Mouse (Mus musculus) neural tube, embryonic 11.5 days (tissue): ENCODE data around the gene Slc26a9. TPM values are rescaled to one million over a fixed set of nuclear protein-coding genes. Genes with fewer than 3 reads are reported as not detected.
"Not testable (repeated sequence)": the region's sequence is repeated elsewhere in the genome, so short reads cannot be mapped to it uniquely, and the experiment has no call there.

Experiments
- ATAC-seq: fragments of 200-750 bp; cut with Nextera tagmentation; 2 replicates; pipeline ENCODE4 v1.8.0; 2017; ENCODE audit warnings: moderate number of reproducible peaks, mild to moderate bottlenecking, moderate TSS enrichment, moderate library complexity; ENCODE audit not compliant: insufficient read depth, low FRiP score, low TSS enrichment
- DNase-seq: peaks from one replicate; pipeline ENCODE4 v3.0.0-alpha.2; 2015; ENCODE audit warnings: low spot score
- H3K27ac ChIP-seq: fragments of 300-500 bp; sonication (generic); 2 replicates; pipeline ENCODE4 v1.5.1; 2014; ENCODE audit warnings: low read depth, mild to moderate bottlenecking, low read length
- H3K27me3 ChIP-seq: fragments of 300-500 bp; sonication (generic); 2 replicates; pipeline ENCODE4 v1.6.1; 2014; ENCODE audit warnings: mild to moderate bottlenecking, low read length, mixed read lengths; ENCODE audit not compliant: control insufficient read depth, insufficient read depth
- H3K36me3 ChIP-seq: fragments of 300-500 bp; sonication (generic); 2 replicates; pipeline ENCODE4 v1.6.1; 2014; ENCODE audit warnings: mild to moderate bottlenecking, low read length, moderate library complexity, mixed read lengths; ENCODE audit not compliant: control insufficient read depth, insufficient read depth
- H3K4me1 ChIP-seq: fragments of 300-500 bp; sonication (generic); 2 replicates; pipeline ENCODE4 v1.6.1; 2014; ENCODE audit warnings: low read length, mixed read lengths; ENCODE audit not compliant: control insufficient read depth, insufficient read depth
- H3K4me2 ChIP-seq: fragments of 300-500 bp; sonication (generic); 2 replicates; pipeline ENCODE4 v1.6.1; 2014; ENCODE audit warnings: low read depth, mild to moderate bottlenecking, moderate library complexity
- H3K4me3 ChIP-seq: fragments of 300-500 bp; sonication (generic); 2 replicates; pipeline ENCODE4 v1.5.1; 2014; ENCODE audit warnings: low read depth, low read length
- H3K9ac ChIP-seq: fragments of 300-500 bp; sonication (generic); 2 replicates; pipeline ENCODE4 v1.6.1; 2014; ENCODE audit warnings: mild to moderate bottlenecking, low read length
- H3K9me3 ChIP-seq: fragments of 300-500 bp; sonication (generic); 2 replicates; pipeline ENCODE4 v1.6.1; 2016; ENCODE audit warnings: low read length; ENCODE audit not compliant: control insufficient read depth
- WGBS: fragments of 180-500 bp; shearing (Covaris S2); extraction: QIAGEN DNeasy Blood & Tissue Kit; methylation state at CpG from one replicate; pipeline ENCODE4 v1.1.7; 2014; 5-methylcytosine and 5-hydroxymethylcytosine counted together
- polyA plus RNA-seq: library from polyadenylated mRNA; unstranded; fragments of >200 nt; fragmentation: Nextera tagmentation; extraction: Ambion mirVana; gene quantifications from 2 replicates; pipeline ENCODE4 v1.2.1, GENCODE M21; 2014

Slc26a9 gene
- polyA plus RNA-seq, 1 experiment from 2014 or later, result not detected

DNA sequence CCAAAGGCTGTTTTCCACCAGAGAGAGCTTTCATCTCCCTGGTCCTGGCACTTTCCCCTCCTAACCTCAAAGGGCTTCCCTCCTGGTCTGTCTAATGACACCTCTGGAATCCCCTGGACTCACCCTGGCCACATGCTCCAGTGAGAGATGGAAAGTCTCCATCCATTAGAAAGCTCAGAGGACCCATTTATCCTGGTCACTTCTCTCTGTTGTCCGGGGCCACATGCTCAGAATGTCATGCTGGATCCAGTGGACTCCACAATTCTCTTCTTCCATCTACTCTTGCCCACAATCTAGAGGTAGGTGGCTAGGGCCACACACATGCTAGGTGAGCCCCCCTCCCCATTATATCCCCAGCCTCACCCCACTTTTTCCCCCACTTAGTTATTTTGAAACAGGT, 65.2 kb downstream of the Slc26a9 start:
- Histone ChIP-seq H3K9me3 (no peaks in the 10 kb centered on the region), H3K27me3 (no peaks in the 10 kb centered on the region), H3K4me1 (no peaks in the 10 kb centered on the region), H3K9ac (no peak overlapping the region), H3K27ac (no peak overlapping the region), H3K36me3 (no peaks in the 10 kb centered on the region), H3K4me2 (no peak overlapping the region), H3K4me3 (no peak overlapping the region)
- 77% methylated on average over 1 of the region's 1 CpGs for WGBS
- DNase-seq, result no peak
- no peak for ATAC-seq

DNA sequence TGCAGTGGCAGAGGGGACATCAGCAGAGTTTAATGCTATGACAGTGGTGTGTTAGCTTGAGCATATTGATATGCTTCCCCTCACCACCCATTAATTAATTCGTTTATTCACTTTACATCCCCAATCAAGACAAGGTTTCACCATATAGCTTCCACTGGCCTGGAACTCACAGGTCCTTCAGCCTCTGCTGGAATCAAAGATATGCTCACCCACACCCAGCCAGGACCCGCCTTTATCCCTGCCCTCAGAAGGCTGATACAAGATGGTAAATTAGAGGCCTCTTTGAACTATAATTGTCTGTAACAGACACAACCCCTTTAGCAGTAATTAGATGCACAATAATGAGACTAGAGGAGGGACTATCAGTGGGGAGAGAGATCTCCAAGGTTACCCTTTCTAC, 65.8 kb downstream of the Slc26a9 start:
- Histone ChIP-seq H3K4me2 (no peak overlapping the region), H3K9me3 (no peaks in the 10 kb centered on the region), H3K27me3 (no peaks in the 10 kb centered on the region), H3K27ac (no peak overlapping the region), H3K36me3 (no peaks in the 10 kb centered on the region), H3K4me3 (no peak overlapping the region), H3K9ac (no peak overlapping the region), H3K4me1 (no peaks in the 10 kb centered on the region)
- no peak for ATAC-seq
- DNase-seq, result no peak
- WGBS, result 67% methylated on average over 2 of the region's 2 CpGs

GRCm38 (mm10) chr1:131811393-131811792, 67.6 kb downstream of the Slc26a9 start:
- Histone ChIP-seq H3K4me3 (no peak overlapping the region), H3K9ac (no peak overlapping the region), H3K9me3 (no peaks in the 10 kb centered on the region), H3K27me3 (no peaks in the 10 kb centered on the region), H3K4me2 (no peak overlapping the region), H3K4me1 (no peaks in the 10 kb centered on the region), H3K36me3 (no peaks in the 10 kb centered on the region), H3K27ac (no peak overlapping the region)
- ATAC-seq (no peak), DNase-seq (no peak)
- WGBS, result 87% methylated on average over 1 of the region's 1 CpGs

GRCm38 (mm10) chr1:131812006-131812405, 68.2 kb downstream of the Slc26a9 start:
- H3K36me3 ChIP-seq, result no peaks in the 10 kb centered on the region
- ATAC-seq, result no peak
- no peaks in the 10 kb centered on the region for H3K27me3 ChIP-seq
- H3K9me3 ChIP-seq, result no peaks in the 10 kb centered on the region
- WGBS, result 71% methylated on average over 9 of the region's 9 CpGs
- no peaks in the 10 kb centered on the region for H3K4me1 ChIP-seq
- H3K27ac ChIP-seq, result no peak overlapping the region
- H3K4me3 ChIP-seq, result no peak overlapping the region
- no peak overlapping the region for H3K4me2 ChIP-seq
- no peak overlapping the region for H3K9ac ChIP-seq
- DNase-seq, result no peak

DNA sequence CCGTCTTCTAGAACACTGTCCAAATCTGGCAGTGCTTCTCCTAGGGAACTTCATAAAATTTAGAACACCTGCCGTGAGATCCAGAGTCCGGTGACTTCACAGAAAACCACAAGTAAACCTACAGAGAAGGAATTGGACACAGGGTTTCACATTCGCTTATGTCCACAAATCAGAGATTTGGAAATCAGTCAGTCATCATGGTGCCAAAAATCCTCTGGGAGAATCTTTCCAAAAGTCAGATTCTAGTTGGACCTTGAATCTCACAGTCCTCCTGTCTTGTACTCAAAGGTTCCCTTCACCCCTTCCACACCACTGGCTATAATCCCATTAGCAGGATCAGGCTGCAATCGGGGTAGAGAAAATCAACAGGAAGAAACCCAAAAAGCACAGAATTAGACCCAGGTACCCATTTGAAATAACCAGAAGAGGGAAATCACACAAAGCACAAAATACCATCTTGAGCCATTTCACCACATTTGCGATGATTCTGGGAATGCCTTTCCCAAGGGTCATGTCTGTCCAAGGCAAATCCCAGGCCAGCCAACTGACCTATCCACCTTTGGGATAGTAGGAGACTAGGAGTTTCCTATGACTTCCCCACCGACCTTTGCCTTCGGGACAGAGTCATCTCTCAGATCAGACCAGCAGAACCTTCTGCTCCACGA, 68.9 kb downstream of the Slc26a9 start:
- Histone ChIP-seq H3K4me3 (no peak overlapping the region), H3K4me2 (no peak overlapping the region), H3K9me3 (no peaks in the 10 kb centered on the region), H3K9ac (no peak overlapping the region), H3K27me3 (no peaks in the 10 kb centered on the region), H3K4me1 (no peaks in the 10 kb centered on the region), H3K27ac (no peak overlapping the region), H3K36me3 (no peaks in the 10 kb centered on the region)
- DNase-seq (no peak), ATAC-seq (no peak)
- 88% methylated on average over 9 of the region's 9 CpGs for WGBS

GRCm38 (mm10) chr1:131813731-131814130, 69.9 kb downstream of the Slc26a9 start:
- DNase-seq, result no peak

DNA sequence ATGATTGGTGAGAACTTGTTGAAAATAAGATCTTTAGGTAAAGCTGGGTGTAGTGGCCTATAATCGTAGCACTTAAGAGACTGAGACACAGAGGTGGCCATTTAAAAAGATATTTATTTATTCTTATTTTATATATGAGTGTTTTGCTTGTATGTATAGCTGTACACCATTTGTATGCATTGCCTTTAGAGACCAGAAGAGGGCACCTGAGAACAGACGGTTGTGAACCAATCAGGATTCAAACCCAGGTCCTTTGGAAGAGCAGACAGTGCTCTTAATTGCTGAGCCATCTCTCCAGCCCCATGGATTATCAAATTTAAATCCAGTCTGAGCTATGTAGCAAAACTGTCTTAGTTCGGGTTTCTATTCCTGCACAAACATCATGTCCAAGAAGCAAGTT, 70.4 kb downstream of the Slc26a9 start:
- DNase-seq, result no peak
- no peaks in the 10 kb centered on the region for H3K4me1 ChIP-seq
- no peak overlapping the region for H3K4me2 ChIP-seq
- H3K27ac ChIP-seq, result no peak overlapping the region
- no peaks in the 10 kb centered on the region for H3K36me3 ChIP-seq
- no peaks in the 10 kb centered on the region for H3K9me3 ChIP-seq
- H3K27me3 ChIP-seq, result no peaks in the 10 kb centered on the region
- WGBS, result 90% methylated on average over 3 of the region's 3 CpGs
- H3K4me3 ChIP-seq, result no peak overlapping the region
- no peak overlapping the region for H3K9ac ChIP-seq
- no peak for ATAC-seq

More at GRCm38 (mm10) chr1:131813731-131814130, 69.9 kb downstream of the Slc26a9 start:
- H3K4me1 ChIP-seq, result no peaks in the 10 kb centered on the region
- no peak overlapping the region for H3K27ac ChIP-seq
- H3K27me3 ChIP-seq, result no peaks in the 10 kb centered on the region
- no peak overlapping the region for H3K4me2 ChIP-seq
- ATAC-seq, result no peak
- H3K4me3 ChIP-seq, result no peak overlapping the region
- H3K36me3 ChIP-seq, result no peaks in the 10 kb centered on the region
- H3K9ac ChIP-seq, result no peak overlapping the region
- 91% methylated on average over 4 of the region's 4 CpGs for WGBS
- H3K9me3 ChIP-seq, result no peaks in the 10 kb centered on the region

- DNase-seq (no peak), ATAC-seq (no peak)
- Histone ChIP-seq H3K9me3 (no peaks in the 10 kb centered on the region), H3K9ac (no peak overlapping the region), H3K4me3 (no peak overlapping the region), H3K27ac (no peak overlapping the region), H3K27me3 (no peaks in the 10 kb centered on the region), H3K36me3 (no peaks in the 10 kb centered on the region), H3K4me2 (no peak overlapping the region), H3K4me1 (no peaks in the 10 kb centered on the region)
- 86% methylated on average over 6 of the region's 6 CpGs for WGBS
Observed at GRCm38 (mm10) chr1:131816886-131817285, 73.1 kb downstream of the Slc26a9 start.

DNA sequence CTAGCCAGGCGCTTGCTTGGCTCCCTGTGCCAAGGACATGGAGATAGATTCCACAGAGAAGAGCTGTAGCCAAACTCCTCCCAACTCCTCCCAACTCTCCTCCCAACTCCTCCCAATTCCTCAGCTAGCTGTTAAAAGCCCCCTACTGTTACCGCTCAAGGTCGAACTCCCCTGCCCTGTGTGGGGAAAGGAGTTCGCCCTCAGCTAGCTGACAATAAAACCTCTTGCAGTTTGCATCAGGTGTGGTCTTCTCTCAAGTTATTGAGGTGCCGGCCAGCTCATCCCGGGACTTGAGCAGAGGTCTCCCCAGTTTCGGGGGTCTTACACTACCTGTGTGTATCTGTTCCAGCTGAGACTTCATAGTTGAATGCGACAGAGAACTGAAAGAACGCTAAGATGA, 76.5 kb downstream of the Slc26a9 start:
- not testable (repeated sequence) for ATAC-seq, H3K4me3 ChIP-seq, H3K4me2 ChIP-seq

More for the DNA sequence above, 76.5 kb downstream of the Slc26a9 start:
- not testable (repeated sequence) for H3K27ac ChIP-seq, DNase-seq, H3K27me3 ChIP-seq, H3K9ac ChIP-seq, H3K36me3 ChIP-seq, H3K4me1 ChIP-seq, H3K9me3 ChIP-seq
- 72% methylated on average over 8 of the region's 9 CpGs for WGBS
